Mouse (Mus musculus) large intestine, adult 2 months (tissue): Measurements from ENCODE around the gene Aph1c. TPM values are rescaled to one million over a fixed set of nuclear protein-coding genes. Genes with fewer than 3 reads are reported as not detected.

Source experiments
- polyA plus RNA-seq: library from polyadenylated mRNA; depleted of rRNA; stranded (reverse); fragments of >200 nt; gene quantifications from 2 replicates; pipeline ENCODE4 v1.2.3, GENCODE M21; 2012; rRNA removed

The Aph1c gene
- polyA plus RNA-seq, 1 experiment = 0.26 TPM

Other genes with a start within 250 kb of the Aph1c start
- 17.0 and 21.7 TPM in 2 replicates for gene Usp3, start 241.6 kb downstream of the Aph1c start, polyA plus RNA-seq
- gene Car12, start 121.0 kb downstream of the Aph1c start, polyA plus RNA-seq = 10.8 and 12.1 TPM in 2 replicates
- 1.6 and 2.0 TPM in 2 replicates for gene Aph1b, start 39.2 kb downstream of the Aph1c start, polyA plus RNA-seq
- 0.07 and 0.09 TPM in 2 replicates for gene Gm10647, start 37.7 kb downstream of the Aph1c start, polyA plus RNA-seq
- 5.8 and 8.9 TPM in 2 replicates for gene Rab8b, start 85.0 kb upstream of the Aph1c start, polyA plus RNA-seq
- 96.8 and 111 TPM in 2 replicates for gene Rps27l, start 111.4 kb upstream of the Aph1c start, polyA plus RNA-seq
- gene Lactb, start 140.8 kb upstream of the Aph1c start, polyA plus RNA-seq = 6.0 and 8.3 TPM in 2 replicates
- gene Tpm1, start 214.7 kb upstream of the Aph1c start, polyA plus RNA-seq = 340 and 380 TPM in 2 replicates